Mouse (Mus musculus) heart, embryonic 12.5 days (tissue): ENCODE measurements around the gene Ptprg. TPM values are rescaled to one million over a fixed set of nuclear protein-coding genes. Genes with fewer than 3 reads are reported as not detected.
A peak's percentile ranks its signal among the peaks of the same experiment; 100 is the strongest.

Source experiments
- ATAC-seq: fragments of 200-750 bp; cut with Nextera tagmentation; 2 replicates; pipeline ENCODE4 v1.8.0; 2017; ENCODE audit warnings: moderate TSS enrichment, moderate library complexity; ENCODE audit not compliant: insufficient number of reproducible peaks, low FRiP score
- H3K27ac ChIP-seq: fragments of 300-500 bp; sonication (generic); 2 replicates; pipeline ENCODE4 v1.5.1; 2016; ENCODE audit warnings: mild to moderate bottlenecking, moderate library complexity; ENCODE audit not compliant: poor library complexity, severe bottlenecking
- H3K27me3 ChIP-seq: fragments of 300-500 bp; sonication (generic); replicated peaks from 2 replicates; pipeline ENCODE4 v1.6.1; 2016; ENCODE audit warnings: mild to moderate bottlenecking, moderate library complexity
- H3K36me3 ChIP-seq: fragments of 300-500 bp; sonication (generic); 2 replicates; pipeline ENCODE4 v1.6.1; 2016; ENCODE audit warnings: mild to moderate bottlenecking, moderate library complexity
- H3K4me1 ChIP-seq: fragments of 300-500 bp; sonication (generic); replicated peaks from 2 replicates; pipeline ENCODE4 v1.6.1; 2016; ENCODE audit warnings: mild to moderate bottlenecking
- H3K4me2 ChIP-seq: fragments of 300-500 bp; sonication (generic); 2 replicates; pipeline ENCODE4 v1.6.1; 2016; ENCODE audit warnings: mild to moderate bottlenecking, moderate library complexity
- H3K4me3 ChIP-seq: fragments of 300-500 bp; sonication (generic); 2 replicates; pipeline ENCODE4 v1.5.1; 2016; ENCODE audit warnings: mild to moderate bottlenecking
- H3K9ac ChIP-seq: fragments of 300-500 bp; sonication (generic); 2 replicates; pipeline ENCODE4 v1.6.1; 2016; ENCODE audit warnings: mild to moderate bottlenecking, moderate library complexity
- H3K9me3 ChIP-seq: fragments of 300-500 bp; sonication (generic); replicated peaks from 2 replicates; pipeline ENCODE4 v1.6.1; 2016; ENCODE audit warnings: mild to moderate bottlenecking, moderate library complexity
- WGBS: fragments of 180-500 bp; shearing (Covaris S2); methylation state at CpG from one replicate; pipeline ENCODE4 v1.1.7; 2016; 5-methylcytosine and 5-hydroxymethylcytosine counted together
- polyA plus RNA-seq: library from polyadenylated mRNA; unstranded; fragments of >200 nt; fragmentation: Nextera tagmentation; extraction: Ambion mirVana; gene quantifications from 2 replicates; pipeline ENCODE4 v1.2.1, GENCODE M21; 2016

The Ptprg gene
- polyA plus RNA-seq, 1 experiment from 2014 or later: 17.8 TPM

DNA sequence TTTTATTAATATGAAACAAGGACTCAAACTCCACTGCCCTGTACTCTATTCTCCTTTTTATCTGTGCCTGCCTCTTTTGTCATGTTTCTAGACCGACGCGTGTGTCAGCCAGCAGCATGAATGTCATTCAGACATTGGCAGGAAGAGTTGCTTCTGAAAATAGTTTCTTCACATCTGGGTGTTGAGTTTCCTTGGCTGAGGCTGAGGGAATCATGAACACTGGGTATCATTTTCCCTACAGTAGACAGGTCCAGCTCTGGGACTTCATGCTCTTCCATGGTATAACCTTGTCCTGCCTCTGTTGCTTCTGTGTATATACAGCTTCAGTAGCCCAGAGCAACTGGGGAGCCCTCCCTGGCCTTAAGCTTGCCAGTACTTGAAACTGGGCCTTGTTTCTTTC lies 310.0 kb downstream of the Ptprg start:
- Histone ChIP-seq H3K9ac (no peak overlapping the region), H3K27ac (peak overlapping the region; percentile 55; the same call in 1 of the 2 replicates), H3K27me3 (no peaks in the 10 kb centered on the region), H3K9me3 (no peaks in the 10 kb centered on the region), H3K4me3 (no peak overlapping the region), H3K36me3 (no peaks in the 10 kb centered on the region), H3K4me1 (peaks cover 42% of the 10 kb centered on the region), H3K4me2 (no peak overlapping the region)
- 27% methylated on average over 3 of the region's 3 CpGs for WGBS
- no peak for ATAC-seq

DNA sequence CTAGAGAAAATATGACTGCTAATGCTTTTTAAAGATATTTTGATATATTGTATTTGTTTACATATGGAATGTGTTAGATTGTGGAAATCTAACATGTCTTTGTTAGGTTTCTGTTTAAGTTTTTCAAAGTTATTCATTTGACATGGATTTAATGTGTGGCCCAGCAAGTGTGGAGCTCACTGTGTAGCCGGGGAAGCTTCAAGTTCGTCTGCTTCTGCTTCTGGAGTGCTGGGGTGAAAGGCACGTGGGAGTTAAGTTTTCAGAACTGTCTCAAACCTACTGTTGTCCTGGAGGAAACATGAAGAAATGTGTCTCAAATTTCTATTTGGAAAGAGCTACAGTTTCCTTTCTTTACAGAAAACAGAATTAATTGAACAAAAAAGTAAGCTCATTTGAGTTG lies 311.5 kb downstream of the Ptprg start:
- Histone ChIP-seq H3K27ac (no peak overlapping the region), H3K4me3 (no peak overlapping the region), H3K9me3 (no peaks in the 10 kb centered on the region), H3K4me1 (peaks cover 40% of the 10 kb centered on the region), H3K27me3 (no peaks in the 10 kb centered on the region), H3K36me3 (no peaks in the 10 kb centered on the region), H3K4me2 (no peak overlapping the region), H3K9ac (no peak overlapping the region)
- WGBS: 60% methylated on average over 3 of the region's 3 CpGs
- ATAC-seq: no peak

DNA sequence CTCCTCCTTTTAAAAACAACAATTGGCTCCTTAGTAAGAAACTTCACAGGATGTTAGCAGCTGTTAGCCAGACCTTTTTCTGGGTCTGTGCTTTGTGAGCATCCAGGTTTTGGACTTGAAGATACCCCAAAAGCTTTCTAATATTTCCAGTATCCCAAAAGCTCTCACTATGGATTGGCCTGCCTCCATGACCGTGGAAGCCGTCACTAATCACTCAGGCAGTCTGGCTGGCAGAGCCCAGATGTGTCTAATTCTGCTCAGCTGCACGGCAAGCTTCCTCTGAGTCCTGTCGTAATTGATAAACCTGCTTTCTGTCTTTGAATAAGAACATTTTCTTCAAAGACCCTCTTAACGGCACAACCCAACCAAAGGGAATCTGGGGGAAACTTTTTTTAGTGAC lies 312.0 kb downstream of the Ptprg start:
- Histone ChIP-seq H3K27ac (no peak overlapping the region), H3K4me3 (no peak overlapping the region), H3K27me3 (no peaks in the 10 kb centered on the region), H3K9me3 (no peaks in the 10 kb centered on the region), H3K36me3 (no peaks in the 10 kb centered on the region), H3K9ac (no peak overlapping the region), H3K4me1 (peaks cover 44% of the 10 kb centered on the region), H3K4me2 (no peak overlapping the region)
- no peak for ATAC-seq
- WGBS: 25% methylated on average over 5 of the region's 5 CpGs

DNA sequence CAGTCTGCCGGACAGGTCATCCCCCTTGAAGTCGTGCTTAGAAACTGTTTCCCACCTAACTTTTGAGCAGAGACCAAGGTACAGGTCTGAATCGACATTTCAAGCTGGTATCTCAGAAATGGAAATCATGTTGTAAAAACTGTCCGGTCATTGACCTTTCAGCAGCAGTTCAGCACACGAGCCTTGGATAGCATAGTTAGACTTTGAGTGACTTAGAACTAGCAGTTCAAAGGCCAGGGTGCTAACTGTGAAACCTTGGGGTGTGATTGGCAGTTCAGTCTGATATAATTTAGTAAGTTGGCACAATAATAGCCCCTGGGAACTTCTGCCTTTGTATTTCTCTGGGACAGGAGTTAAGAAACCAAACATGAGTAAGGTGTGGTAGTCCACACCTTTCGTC lies 312.5 kb downstream of the Ptprg start:
- no peak for ATAC-seq

DNA sequence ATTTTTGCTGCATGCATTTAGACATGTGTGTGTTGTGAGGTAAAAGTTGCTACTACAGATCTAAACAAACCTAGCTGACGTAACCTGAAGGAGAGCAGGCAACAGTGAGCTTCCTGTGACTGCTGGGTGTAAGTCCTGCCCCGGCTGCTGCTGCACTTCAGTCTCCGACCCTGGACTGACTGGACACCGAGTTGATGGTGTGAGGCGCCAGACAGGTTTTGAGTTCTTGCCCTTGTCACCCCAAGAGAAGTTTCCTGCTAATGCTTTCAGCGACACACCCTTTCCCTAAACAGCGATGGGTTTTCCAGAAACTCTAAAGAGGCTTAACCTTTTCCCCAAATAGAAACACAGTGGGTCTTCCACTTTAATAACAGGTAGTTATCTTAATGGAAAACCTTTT lies 313.1 kb downstream of the Ptprg start:
- H3K9me3 ChIP-seq: no peaks in the 10 kb centered on the region
- H3K4me1 ChIP-seq: peaks cover 44% of the 10 kb centered on the region
- H3K4me2 ChIP-seq: no peak overlapping the region
- no peaks in the 10 kb centered on the region for H3K27me3 ChIP-seq
- WGBS: 65% methylated on average over 7 of the region's 7 CpGs
- no peak overlapping the region for H3K27ac ChIP-seq
- H3K36me3 ChIP-seq: no peaks in the 10 kb centered on the region
- ATAC-seq: no peak
- no peak overlapping the region for H3K9ac ChIP-seq
- H3K4me3 ChIP-seq: no peak overlapping the region

More for the DNA sequence above, 312.5 kb downstream of the Ptprg start:
- no peak overlapping the region for H3K9ac ChIP-seq
- no peak overlapping the region for H3K4me3 ChIP-seq
- peaks cover 44% of the 10 kb centered on the region for H3K4me1 ChIP-seq
- 71% methylated on average over 6 of the region's 6 CpGs for WGBS
- no peaks in the 10 kb centered on the region for H3K9me3 ChIP-seq
- no peak overlapping the region for H3K27ac ChIP-seq
- H3K36me3 ChIP-seq: no peaks in the 10 kb centered on the region
- no peak overlapping the region for H3K4me2 ChIP-seq
- H3K27me3 ChIP-seq: no peaks in the 10 kb centered on the region

DNA sequence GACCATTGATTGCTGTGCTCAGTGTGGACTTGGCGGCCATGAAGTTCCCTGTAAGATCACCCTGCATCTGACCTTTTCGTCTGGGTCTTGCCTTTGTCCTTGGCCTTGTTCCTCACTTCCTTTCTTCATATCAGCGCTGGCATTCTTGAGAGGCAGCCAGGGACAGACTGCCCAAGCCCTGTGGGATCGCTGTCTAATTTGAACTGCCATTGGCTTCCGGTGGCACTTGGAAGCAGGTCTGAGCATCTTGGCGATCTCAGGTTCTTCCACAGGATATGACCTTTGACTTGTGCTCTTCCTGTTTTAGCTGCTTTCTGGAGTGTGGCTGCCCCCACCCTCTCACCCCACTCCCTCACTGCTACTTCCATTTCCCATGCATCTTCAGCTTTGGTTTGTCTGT lies 315.3 kb downstream of the Ptprg start:
- WGBS: 50% methylated on average over 6 of the region's 6 CpGs
- Histone ChIP-seq H3K27ac (no peak overlapping the region), H3K4me3 (no peak overlapping the region), H3K27me3 (no peaks in the 10 kb centered on the region), H3K9ac (no peak overlapping the region), H3K9me3 (no peaks in the 10 kb centered on the region), H3K4me1 (peaks cover 46% of the 10 kb centered on the region), H3K4me2 (no peak overlapping the region), H3K36me3 (no peaks in the 10 kb centered on the region)
- ATAC-seq: no peak

DNA sequence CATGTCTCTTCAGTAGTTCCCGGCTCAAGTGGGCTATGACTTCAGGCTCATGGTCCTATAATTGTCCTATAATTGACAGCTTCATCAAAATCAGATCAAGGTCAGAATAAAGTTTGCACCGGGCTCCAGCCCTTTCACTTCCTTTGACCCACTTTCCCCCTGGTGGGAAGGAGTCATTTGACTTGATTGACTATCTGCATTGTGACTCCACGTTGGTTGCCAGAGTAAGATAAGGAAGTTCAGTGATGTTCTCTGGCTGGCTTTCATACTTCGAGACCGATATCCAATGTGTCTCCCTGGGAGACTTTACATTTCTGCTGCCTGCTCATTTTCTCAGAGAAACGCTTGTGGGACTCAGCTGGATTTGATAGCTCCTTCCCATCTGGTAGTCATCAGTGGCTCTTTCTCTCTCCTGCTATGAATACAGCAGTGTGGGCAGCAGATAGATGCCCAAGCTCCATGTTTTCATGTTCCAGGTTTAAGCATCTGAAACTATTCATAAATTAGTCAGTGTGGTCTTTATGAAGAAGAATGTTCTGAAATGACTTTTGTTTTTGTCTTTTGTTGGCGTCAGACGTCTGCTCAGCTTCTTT lies 318.5 kb downstream of the Ptprg start:
- Histone ChIP-seq H3K27me3 (no peaks in the 10 kb centered on the region), H3K4me3 (no peak overlapping the region), H3K9ac (no peak overlapping the region), H3K4me1 (peaks cover 46% of the 10 kb centered on the region), H3K4me2 (no peak overlapping the region), H3K36me3 (no peaks in the 10 kb centered on the region), H3K27ac (no peak overlapping the region), H3K9me3 (no peaks in the 10 kb centered on the region)
- no peak for ATAC-seq
- WGBS: 50% methylated on average over 8 of the region's 8 CpGs

DNA sequence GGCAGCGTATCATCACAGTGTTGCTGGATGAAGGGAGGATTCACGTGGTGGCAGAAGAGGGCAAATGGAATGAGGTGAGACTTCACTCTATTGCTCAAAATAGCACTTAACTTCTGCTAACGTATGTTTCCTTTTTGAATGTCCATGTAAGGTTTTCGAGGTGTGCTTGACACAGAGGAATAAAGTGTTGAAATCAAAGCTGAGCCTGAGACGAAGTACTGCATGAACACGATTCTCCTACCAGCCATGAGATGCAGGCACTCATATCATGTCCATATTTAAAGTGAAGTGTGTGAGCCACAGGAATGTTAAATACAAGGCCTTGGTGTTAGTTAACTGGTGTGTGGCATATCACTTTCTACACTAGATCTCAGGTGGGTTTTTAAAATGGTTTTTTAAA lies 320.9 kb downstream of the Ptprg start:
- Histone ChIP-seq H3K4me3 (no peak overlapping the region), H3K4me1 (peaks cover 38% of the 10 kb centered on the region), H3K27ac (no peak overlapping the region), H3K9ac (no peak overlapping the region), H3K36me3 (no peaks in the 10 kb centered on the region), H3K4me2 (no peak overlapping the region), H3K27me3 (no peaks in the 10 kb centered on the region), H3K9me3 (no peaks in the 10 kb centered on the region)
- ATAC-seq: no peak
- 52% methylated on average over 6 of the region's 6 CpGs for WGBS

DNA sequence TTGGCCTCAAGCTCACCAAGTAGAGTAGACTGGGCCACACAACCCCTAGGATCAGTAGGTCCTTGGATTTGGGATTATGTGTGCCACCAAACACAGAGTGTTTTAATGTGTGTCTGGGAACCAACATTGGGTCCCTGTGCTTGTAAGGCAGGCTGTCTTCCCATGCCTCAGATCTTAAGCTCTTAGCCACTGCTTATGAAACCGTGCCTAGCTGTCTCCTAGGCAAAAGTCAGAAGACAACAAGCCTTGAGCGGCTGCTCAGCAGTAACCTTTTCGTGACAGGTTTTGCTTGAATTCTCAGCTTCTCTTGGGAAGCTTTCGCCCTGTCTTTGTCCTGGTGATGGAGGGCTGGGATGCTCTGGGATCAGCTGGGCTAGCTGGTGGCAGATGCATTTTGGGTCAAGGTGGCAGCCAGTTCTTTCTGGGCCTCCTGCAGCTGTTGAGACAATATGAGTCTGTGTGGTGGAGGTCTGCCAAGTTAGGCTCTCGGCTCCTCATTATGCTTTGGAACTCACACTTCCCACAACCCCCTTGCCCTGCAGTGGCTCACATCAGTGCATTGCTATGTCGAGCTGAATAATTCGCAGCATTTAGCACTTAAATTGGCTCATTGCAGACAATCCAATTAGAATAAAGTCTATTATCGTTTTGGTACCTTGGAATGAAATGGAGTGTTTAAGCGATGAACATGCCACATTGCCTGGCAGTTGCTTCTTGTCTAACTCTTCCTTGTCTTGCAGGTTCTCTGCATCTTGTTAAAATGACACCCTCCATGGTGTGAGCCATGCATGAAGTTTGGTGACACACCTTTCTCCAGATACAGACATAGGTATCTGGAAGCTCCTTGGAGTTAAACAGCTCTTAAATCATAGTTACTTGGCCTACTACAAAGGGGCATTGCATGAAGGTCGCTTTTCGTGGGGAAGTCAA lies 321.9 kb downstream of the Ptprg start:
- no peak for ATAC-seq
- Histone ChIP-seq H3K9ac (no peak overlapping the region), H3K27me3 (no peaks in the 10 kb centered on the region), H3K4me3 (no peak overlapping the region), H3K4me1 (peaks cover 40% of the 10 kb centered on the region), H3K9me3 (no peaks in the 10 kb centered on the region), H3K36me3 (no peaks in the 10 kb centered on the region), H3K4me2 (no peak overlapping the region), H3K27ac (no peak overlapping the region)
- WGBS: 81% methylated on average over 11 of the region's 11 CpGs

DNA sequence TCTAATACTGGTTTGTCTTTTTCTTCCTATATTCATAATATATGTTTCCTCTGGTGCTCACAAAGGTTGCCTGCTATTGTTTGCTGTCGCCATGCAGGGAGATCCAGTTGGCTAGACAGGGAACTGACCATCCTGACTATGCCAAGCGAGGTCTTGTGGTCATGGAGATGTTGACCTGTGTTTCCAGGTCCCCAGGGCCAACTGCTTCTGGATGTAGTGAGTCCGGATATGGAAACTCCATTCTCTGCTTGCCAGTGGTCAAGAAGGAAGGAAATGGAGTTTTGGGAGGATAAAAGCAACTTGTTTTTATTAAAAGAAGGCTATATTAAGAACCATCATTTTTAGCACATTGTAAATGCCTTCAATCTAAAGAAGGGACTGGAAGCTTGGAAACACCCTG lies 327.8 kb downstream of the Ptprg start:
- WGBS: 58% methylated on average over 3 of the region's 3 CpGs
- no peak overlapping the region for H3K27ac ChIP-seq
- no peak for ATAC-seq
- H3K4me2 ChIP-seq: no peak overlapping the region
- H3K9me3 ChIP-seq: no peaks in the 10 kb centered on the region
- H3K4me3 ChIP-seq: no peak overlapping the region
- no peaks in the 10 kb centered on the region for H3K36me3 ChIP-seq
- H3K27me3 ChIP-seq: no peaks in the 10 kb centered on the region
- H3K9ac ChIP-seq: no peak overlapping the region
- H3K4me1 ChIP-seq: peaks cover 43% of the 10 kb centered on the region

DNA sequence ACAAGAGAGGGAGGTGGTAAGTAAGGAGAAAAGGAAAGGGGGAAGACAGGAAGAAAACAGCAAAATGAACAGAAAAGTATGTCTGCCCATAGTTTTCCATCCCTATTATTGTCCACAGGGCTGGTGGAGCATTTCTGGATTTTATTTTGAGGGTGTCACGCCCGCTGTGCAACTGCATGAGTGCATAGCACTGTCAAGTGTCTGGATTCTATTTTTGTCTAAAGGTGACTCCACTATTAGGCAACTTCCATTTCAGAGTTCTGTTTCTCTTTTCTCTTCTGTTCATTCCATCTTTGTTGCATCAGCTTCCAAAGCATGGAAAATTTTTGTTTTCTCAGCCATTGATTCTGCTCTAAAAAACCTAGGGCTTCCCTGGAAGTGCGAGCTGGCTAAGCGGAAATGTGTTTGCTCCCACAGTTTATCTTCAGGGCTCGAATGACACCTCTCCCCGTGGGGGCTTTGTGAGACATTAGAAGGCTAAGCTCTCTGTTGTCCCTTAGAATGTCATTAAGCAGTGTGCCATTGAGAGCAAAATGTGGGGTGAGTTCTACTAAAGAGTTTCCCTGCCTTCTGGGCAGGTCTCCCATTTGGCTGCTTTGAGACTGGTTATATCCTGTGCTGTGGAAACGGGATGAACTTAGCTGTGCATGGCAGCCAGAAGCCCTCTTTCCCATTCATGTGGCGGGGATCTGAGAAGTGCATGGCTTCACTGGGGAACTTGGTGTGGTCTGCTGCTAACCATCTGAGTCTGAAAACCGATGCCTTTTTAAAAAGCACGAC lies 330.0 kb downstream of the Ptprg start:
- Histone ChIP-seq H3K27me3 (no peaks in the 10 kb centered on the region), H3K27ac (peak overlapping the region; percentile 96), H3K9ac (no peak overlapping the region), H3K4me1 (peaks cover 50% of the 10 kb centered on the region), H3K4me3 (no peak overlapping the region), H3K36me3 (no peaks in the 10 kb centered on the region), H3K4me2 (peak overlapping the region; percentile 47), H3K9me3 (no peaks in the 10 kb centered on the region)
- 14% methylated on average over 10 of the region's 10 CpGs for WGBS
- peak; percentile 66; the same call in 1 of the 2 replicates for ATAC-seq
